Mouse (Mus musculus) stomach, embryonic 15.5 days (tissue): ENCODE measurements around the gene Spata48. TPM values are rescaled to one million over a fixed set of nuclear protein-coding genes. Genes with fewer than 3 reads are reported as not detected.

ENCODE experiments used
- ATAC-seq: fragments of 200-750 bp; cut with Nextera tagmentation; 2 replicates; pipeline ENCODE4 v1.8.0; 2017; ENCODE audit warnings: low read depth, moderate number of reproducible peaks, moderate TSS enrichment; ENCODE audit not compliant: insufficient read depth, low FRiP score
- H3K27ac ChIP-seq: fragments of 300-500 bp; sonication (generic); 2 replicates; pipeline ENCODE4 v1.5.1; 2015; ENCODE audit warnings: mild to moderate bottlenecking, inconsistent platforms
- H3K27me3 ChIP-seq: fragments of 300-500 bp; sonication (generic); replicated peaks from 2 replicates; pipeline ENCODE4 v1.6.1; 2015; ENCODE audit warnings: inconsistent platforms
- H3K36me3 ChIP-seq: fragments of 300-500 bp; sonication (generic); 2 replicates; pipeline ENCODE4 v1.6.1; 2015; ENCODE audit warnings: inconsistent platforms
- H3K4me1 ChIP-seq: fragments of 300-500 bp; sonication (generic); 2 replicates; pipeline ENCODE4 v1.6.1; 2015; ENCODE audit warnings: inconsistent platforms
- H3K4me2 ChIP-seq: fragments of 300-500 bp; sonication (generic); 2 replicates; pipeline ENCODE4 v1.6.1; 2015; ENCODE audit warnings: mild to moderate bottlenecking, inconsistent platforms
- H3K4me3 ChIP-seq: fragments of 300-500 bp; sonication (generic); replicated peaks from 2 replicates; pipeline ENCODE4 v1.5.1; 2015; ENCODE audit warnings: inconsistent platforms
- H3K9ac ChIP-seq: fragments of 300-500 bp; sonication (generic); 2 replicates; pipeline ENCODE4 v1.6.1; 2015; ENCODE audit warnings: inconsistent platforms
- H3K9me3 ChIP-seq: fragments of 300-500 bp; sonication (generic); 2 replicates; pipeline ENCODE4 v1.6.1; 2016; ENCODE audit warnings: inconsistent platforms
- WGBS: fragments of 180-500 bp; shearing (Covaris S2); methylation state at CpG from one replicate; pipeline ENCODE4 v1.1.7; 2015; 5-methylcytosine and 5-hydroxymethylcytosine counted together
- polyA plus RNA-seq: library from polyadenylated mRNA; unstranded; fragments of >200 nt; fragmentation: Nextera tagmentation; extraction: Ambion mirVana; gene quantifications from 2 replicates; pipeline ENCODE4 v1.2.1, GENCODE M21; 2015

Spata48 gene
- polyA plus RNA-seq, 1 experiment from 2014 or later, result 1.4 TPM

- Histone ChIP-seq H3K4me1 (no peaks in the 10 kb centered on the region), H3K27ac (no peak overlapping the region), H3K9me3 (no peaks in the 10 kb centered on the region), H3K36me3 (no peaks in the 10 kb centered on the region), H3K27me3 (no peaks in the 10 kb centered on the region), H3K4me2 (no peak overlapping the region), H3K4me3 (no peak overlapping the region), H3K9ac (no peak overlapping the region)
- ATAC-seq, result no peak
- 82% methylated on average over 7 of the region's 7 CpGs for WGBS
These were observed 85.1 kb downstream of the Spata48 start for GRCm38 (mm10) chr11:11546903-11547511.

DNA sequence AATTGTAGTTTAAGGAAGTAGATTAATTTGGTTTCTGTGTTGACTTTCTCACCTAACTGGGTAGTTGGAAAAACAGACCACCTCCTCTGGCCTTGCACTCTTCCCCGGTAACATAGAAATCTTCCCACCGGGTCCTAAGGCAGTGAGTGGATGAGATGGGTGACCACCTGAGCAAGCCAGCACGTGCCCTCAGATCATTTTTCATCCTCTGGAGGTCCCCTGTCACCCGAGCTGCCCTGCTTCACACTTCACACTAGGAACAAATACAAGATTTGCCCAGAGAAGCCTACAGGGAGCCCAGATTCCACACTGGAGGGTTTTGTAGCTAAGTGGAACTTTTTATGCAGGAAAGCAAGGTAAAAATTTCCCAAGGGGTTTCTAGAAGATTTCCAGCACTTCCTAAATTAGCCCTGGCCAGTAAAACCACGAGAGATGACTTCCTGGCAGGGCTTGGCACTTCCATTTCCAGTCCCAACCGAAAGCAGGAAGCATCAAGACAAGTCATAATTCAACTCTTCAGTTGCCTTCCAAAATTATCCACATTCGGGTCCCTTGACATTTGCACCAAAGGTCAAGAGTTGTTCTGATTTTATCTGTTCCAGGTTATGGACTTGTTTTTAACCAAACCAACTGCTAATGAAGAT, 85.8 kb downstream of the Spata48 start:
- WGBS, result 54% methylated on average over 7 of the region's 7 CpGs
- Histone ChIP-seq H3K4me2 (no peak overlapping the region), H3K9me3 (no peaks in the 10 kb centered on the region), H3K4me1 (no peaks in the 10 kb centered on the region), H3K27me3 (no peaks in the 10 kb centered on the region), H3K27ac (no peak overlapping the region), H3K9ac (no peak overlapping the region), H3K36me3 (no peaks in the 10 kb centered on the region), H3K4me3 (no peak overlapping the region)
- ATAC-seq, result no peak

GRCm38 (mm10) chr11:11555563-11555962, 93.7 kb downstream of the Spata48 start:
- no peak overlapping the region for H3K4me2 ChIP-seq
- H3K4me1 ChIP-seq, result no peaks in the 10 kb centered on the region
- H3K27me3 ChIP-seq, result no peaks in the 10 kb centered on the region
- no peak for ATAC-seq
- H3K4me3 ChIP-seq, result no peak overlapping the region
- no peak overlapping the region for H3K9ac ChIP-seq
- H3K27ac ChIP-seq, result no peak overlapping the region
- 73% methylated on average over 8 of the region's 8 CpGs for WGBS
- no peaks in the 10 kb centered on the region for H3K36me3 ChIP-seq
- H3K9me3 ChIP-seq, result no peaks in the 10 kb centered on the region

DNA sequence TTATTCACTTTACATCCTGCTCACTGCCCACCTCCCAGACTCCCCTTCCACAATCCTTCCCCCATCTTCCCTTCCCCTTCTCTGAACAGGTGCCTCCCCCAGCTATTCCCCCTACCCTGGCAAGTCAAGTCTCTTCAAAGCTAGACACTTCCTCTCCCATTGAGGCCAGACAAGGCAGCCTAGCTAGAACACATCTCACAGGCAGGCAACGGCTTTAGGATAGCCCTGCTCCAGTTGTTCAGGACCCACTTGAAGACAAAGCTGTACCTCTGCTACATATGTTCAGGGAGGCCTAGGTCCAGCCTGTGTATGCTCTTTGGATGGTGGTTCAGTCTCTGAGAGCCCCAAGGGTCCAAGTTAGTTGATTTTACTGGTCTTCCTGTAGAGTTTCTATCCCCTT, 94.3 kb downstream of the Spata48 start:
- H3K27ac ChIP-seq, result no peak overlapping the region
- H3K4me1 ChIP-seq, result no peaks in the 10 kb centered on the region
- no peak overlapping the region for H3K4me3 ChIP-seq
- H3K4me2 ChIP-seq, result no peak overlapping the region
- H3K9ac ChIP-seq, result no peak overlapping the region
- WGBS, result 87% methylated on average over 1 of the region's 1 CpGs
- H3K9me3 ChIP-seq, result no peaks in the 10 kb centered on the region
- H3K36me3 ChIP-seq, result no peaks in the 10 kb centered on the region
- no peaks in the 10 kb centered on the region for H3K27me3 ChIP-seq
- no peak for ATAC-seq

- Histone ChIP-seq H3K27ac (no peak overlapping the region), H3K27me3 (no peaks in the 10 kb centered on the region), H3K4me3 (no peak overlapping the region), H3K36me3 (no peaks in the 10 kb centered on the region), H3K9me3 (no peaks in the 10 kb centered on the region), H3K4me2 (no peak overlapping the region), H3K4me1 (no peaks in the 10 kb centered on the region), H3K9ac (no peak overlapping the region)
- no peak for ATAC-seq
- WGBS, result 40% methylated on average over 11 of the region's 11 CpGs
These were observed 95.5 kb downstream of the Spata48 start for GRCm38 (mm10) chr11:11557173-11557967.

DNA sequence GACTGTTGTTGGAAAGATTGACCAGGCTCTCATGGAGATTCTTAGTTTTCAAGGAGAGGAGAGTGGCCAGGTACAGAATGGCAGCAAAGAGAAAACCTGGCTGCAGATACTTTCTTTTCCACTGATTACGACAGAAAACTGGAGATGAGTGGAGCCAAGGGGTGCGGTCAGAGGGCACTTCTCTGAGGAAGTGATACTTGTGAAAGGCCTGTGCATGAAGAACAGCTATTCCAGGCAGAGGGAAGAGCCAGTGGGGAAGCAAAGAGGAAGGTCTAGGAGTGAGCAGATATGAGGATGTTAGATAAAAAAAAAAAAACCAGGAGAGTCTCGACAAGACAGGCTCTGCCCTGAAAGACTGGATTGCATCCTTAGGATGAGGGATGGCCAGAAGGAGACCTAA, 96.8 kb downstream of the Spata48 start:
- no peaks in the 10 kb centered on the region for H3K27me3 ChIP-seq
- no peak overlapping the region for H3K4me3 ChIP-seq
- no peak overlapping the region for H3K4me2 ChIP-seq
- H3K9me3 ChIP-seq, result no peaks in the 10 kb centered on the region
- no peaks in the 10 kb centered on the region for H3K36me3 ChIP-seq
- ATAC-seq, result no peak
- H3K4me1 ChIP-seq, result no peaks in the 10 kb centered on the region
- no peak overlapping the region for H3K9ac ChIP-seq
- WGBS, result 73% methylated on average over 3 of the region's 3 CpGs
- no peak overlapping the region for H3K27ac ChIP-seq

DNA sequence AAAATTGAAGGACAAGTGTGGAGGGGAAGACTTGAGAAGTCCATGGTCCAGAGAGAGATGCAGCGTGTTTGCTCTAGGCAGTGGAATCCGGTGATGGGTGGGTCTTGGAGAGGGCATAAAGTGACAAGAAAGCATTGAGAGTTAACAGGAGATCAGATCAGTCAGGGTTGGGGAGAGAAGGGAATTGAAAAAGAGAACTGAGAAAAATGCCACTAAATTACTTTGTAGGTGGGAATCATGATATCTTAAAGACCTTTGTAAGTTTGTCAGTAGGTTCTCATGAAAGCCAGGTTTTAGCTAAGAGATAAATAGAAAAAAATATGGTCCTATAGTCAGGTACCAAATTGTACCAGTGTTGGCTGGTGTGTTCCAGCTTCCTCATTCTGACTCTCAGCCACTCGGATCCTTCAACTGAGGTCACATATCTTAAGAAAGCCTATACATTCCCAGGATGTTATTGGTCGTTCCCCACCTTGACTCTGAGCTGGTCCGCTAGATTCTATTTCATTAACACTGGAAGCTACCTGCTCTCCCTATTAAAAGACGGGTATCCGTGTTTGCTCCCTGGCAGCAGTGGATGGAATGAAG, 97.3 kb downstream of the Spata48 start:
- H3K4me3 ChIP-seq, result no peak overlapping the region
- H3K36me3 ChIP-seq, result no peaks in the 10 kb centered on the region
- no peak overlapping the region for H3K27ac ChIP-seq
- WGBS, result 77% methylated on average over 7 of the region's 7 CpGs
- no peaks in the 10 kb centered on the region for H3K4me1 ChIP-seq
- no peak overlapping the region for H3K9ac ChIP-seq
- no peaks in the 10 kb centered on the region for H3K27me3 ChIP-seq
- H3K4me2 ChIP-seq, result no peak overlapping the region
- H3K9me3 ChIP-seq, result no peaks in the 10 kb centered on the region
- ATAC-seq, result no peak

DNA sequence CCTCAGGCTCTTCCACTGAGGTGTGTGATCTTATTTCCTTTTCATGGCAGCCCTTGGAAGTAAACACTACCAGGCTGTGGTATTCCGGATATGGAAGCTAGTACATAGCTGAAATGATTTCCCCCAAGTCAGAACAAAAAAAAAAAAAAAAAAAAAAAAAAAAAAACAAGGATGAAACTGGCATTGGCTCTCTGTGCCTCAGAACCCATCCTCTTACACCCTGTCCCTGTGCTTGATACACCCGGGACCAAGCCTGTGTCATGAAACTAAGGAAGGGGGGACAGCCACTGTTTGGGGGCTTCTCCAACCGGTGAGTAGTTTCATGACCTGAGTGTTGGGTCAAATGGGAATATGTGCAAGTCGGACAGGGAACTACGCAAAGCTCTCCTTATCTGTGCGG, 99.2 kb downstream of the Spata48 start:
- WGBS, result 82% methylated on average over 6 of the region's 6 CpGs
- no peak overlapping the region for H3K9ac ChIP-seq
- no peak for ATAC-seq
- no peak overlapping the region for H3K27ac ChIP-seq
- no peaks in the 10 kb centered on the region for H3K9me3 ChIP-seq
- H3K4me2 ChIP-seq, result no peak overlapping the region
- no peaks in the 10 kb centered on the region for H3K36me3 ChIP-seq
- no peak overlapping the region for H3K4me3 ChIP-seq
- H3K27me3 ChIP-seq, result no peaks in the 10 kb centered on the region
- no peaks in the 10 kb centered on the region for H3K4me1 ChIP-seq

GRCm38 (mm10) chr11:11564266-11565044, 102.6 kb downstream of the Spata48 start:
- Histone ChIP-seq H3K4me1 (no peaks in the 10 kb centered on the region), H3K4me2 (no peak overlapping the region), H3K9me3 (no peaks in the 10 kb centered on the region), H3K4me3 (no peak overlapping the region), H3K27me3 (no peaks in the 10 kb centered on the region), H3K9ac (no peak overlapping the region), H3K36me3 (no peaks in the 10 kb centered on the region), H3K27ac (no peak overlapping the region)
- no peak for ATAC-seq
- WGBS, result 64% methylated on average over 7 of the region's 7 CpGs
